Mouse (Mus musculus): Measurements from ENCODE around the gene Llgl1.
A peak's percentile ranks its signal among the peaks of the same experiment; 100 is the strongest.

GRCm38 (mm10) chr11:60697561-60697960 lies 2.0 kb upstream of the Llgl1 start:
- TF ChIP-seq CTCF (IDR thresholded peaks at IDR 0.05; ENCODE audit: low read depth) (peak; percentile 63), EP300 (IDR thresholded peaks at IDR 0.05; ENCODE audit: low read depth) (no peak)

All from liver, postnatal 0 days (tissue).